Mouse (Mus musculus) adrenal gland, adult 18-20 months (tissue): ENCODE measurements at regions not wholly inside any gene's neighbourhood (a gene's known extent, or its start where the extent isn't known, plus 50 kb on each side); places are given as distances from the start of the nearest gene placed in this dataset.

Experiments
- DNase-seq, 2 experiments: peaks; one replicate each; pipeline ENCODE4 v3.0.0; 2021 to 2022; ENCODE audit warnings: low spot score in 2 of 2

GRCm38 (mm10) chr11:111816176-111816775 is 750.3 kb downstream of the Kcnj2 start:
- DNase-seq = no peak

- no peak for DNase-seq
Measured at GRCm38 (mm10) chr11:111818124-111818523, 752.2 kb downstream of the Kcnj2 start.

- no peak for DNase-seq
Measured at GRCm38 (mm10) chr11:111820356-111820755, 754.4 kb downstream of the Kcnj2 start.

- DNase-seq = no peak
Measured at GRCm38 (mm10) chr11:111828455-111828854, 762.5 kb downstream of the Kcnj2 start.

GRCm38 (mm10) chr11:111838996-111839395 is 773.0 kb downstream of the Kcnj2 start:
- DNase-seq = peak in 1 of 2 experiments; percentile 2

- peak in 1 of 2 experiments; percentile 4 for DNase-seq
Measured at GRCm38 (mm10) chr11:111843728-111844258, 777.8 kb downstream of the Kcnj2 start.

GRCm38 (mm10) chr11:111844382-111845027 is 778.5 kb downstream of the Kcnj2 start:
- DNase-seq = no peak

- no peak for DNase-seq
Measured at GRCm38 (mm10) chr11:111857288-111857687, 791.3 kb downstream of the Kcnj2 start.

- no peak for DNase-seq
Measured at GRCm38 (mm10) chr11:111858111-111858510, 792.1 kb downstream of the Kcnj2 start.

GRCm38 (mm10) chr11:111865143-111865542 is 799.2 kb downstream of the Kcnj2 start:
- DNase-seq = no peak

- DNase-seq = no peak
Measured at GRCm38 (mm10) chr11:111875406-111875805, 809.4 kb downstream of the Kcnj2 start.

- no peak for DNase-seq
Measured at GRCm38 (mm10) chr11:111880146-111880545, 814.2 kb downstream of the Kcnj2 start.

GRCm38 (mm10) chr11:111890026-111890425 is 824.1 kb downstream of the Kcnj2 start:
- DNase-seq = no peak

GRCm38 (mm10) chr11:111893861-111894260 is 827.9 kb downstream of the Kcnj2 start:
- no peak for DNase-seq

GRCm38 (mm10) chr11:111895221-111896200 is 829.5 kb downstream of the Kcnj2 start:
- no peak for DNase-seq

GRCm38 (mm10) chr11:111897001-111897400 is 831.0 kb downstream of the Kcnj2 start:
- no peak for DNase-seq

GRCm38 (mm10) chr11:111904086-111904485 is 838.1 kb downstream of the Kcnj2 start:
- DNase-seq = no peak

- no peak for DNase-seq
Measured at GRCm38 (mm10) chr11:111913891-111914290, 847.9 kb downstream of the Kcnj2 start.

GRCm38 (mm10) chr11:111926336-111926735 is 855.7 kb upstream of the Sox9 start:
- DNase-seq = no peak

GRCm38 (mm10) chr11:111929366-111929765 is 852.7 kb upstream of the Sox9 start:
- DNase-seq = no peak

GRCm38 (mm10) chr11:111932052-111932451 is 850.0 kb upstream of the Sox9 start:
- DNase-seq = no peak
